Mouse (Mus musculus): Measurements from ENCODE around the gene Zbtb7b. TPM values are rescaled to one million over a fixed set of nuclear protein-coding genes. Genes with fewer than 3 reads are reported as not detected.

Zbtb7b gene
- total and polyA plus RNA-seq, 3 experiments, result 23.3 to 123 (median 34.2) TPM

- Histone ChIP-seq H3K36me3 (replicated peaks) (no peaks in the 10 kb centered on the region), H3K27me3 (ENCODE audit: insufficient read depth, low read length) (peaks cover 68% of the 10 kb centered on the region), H3K4me3 (ENCODE audit: low read depth, low read length) (no peak overlapping the region), H3K9me3 (replicated peaks) (no peaks in the 10 kb centered on the region), H3K4me1 (ENCODE audit: insufficient read depth, low read depth, low read length) (peaks cover 14% of the 10 kb centered on the region)
- TF ChIP-seq TAL1 (conservative IDR thresholded peaks at IDR 0.05; ENCODE audit: low read depth, low read length), result no peak
- no peak for TF ChIP-seq POLR2AphosphoS5 (IDR thresholded peaks at IDR 0.05; ENCODE audit: insufficient replicate concordance, low read depth, low read length)
- TF ChIP-seq GATA2 (IDR thresholded peaks at IDR 0.05; ENCODE audit: borderline replicate concordance, low read depth, low read length), result no peak
- no peak for TF ChIP-seq GATA1 (IDR thresholded peaks at IDR 0.05; ENCODE audit: borderline replicate concordance, low read length)
- no peak for TF ChIP-seq CTCF (IDR thresholded peaks at IDR 0.05; ENCODE audit: low read depth, low read length)
- no peak for ATAC-seq (ENCODE audit: extremely low read depth, insufficient number of reproducible peaks, low FRiP score, poor library complexity, severe bottlenecking)
- no peak for DNase-seq (ENCODE audit: low spot score)
Observed at GRCm38 (mm10) chr3:89356029-89356428, 38.5 kb downstream of the Zbtb7b start.

GRCm38 (mm10) chr3:89355512-89355902 is 39.1 kb downstream of the Zbtb7b start:
- no peak overlapping the region for H3K4me3 ChIP-seq (ENCODE audit: low read depth, low read length)
- no peaks in the 10 kb centered on the region for H3K9me3 ChIP-seq (replicated peaks)
- DNase-seq (ENCODE audit: low spot score) (no peak), ATAC-seq (ENCODE audit: extremely low read depth, insufficient number of reproducible peaks, low FRiP score, poor library complexity, severe bottlenecking) (no peak)
- peaks cover 14% of the 10 kb centered on the region for H3K4me1 ChIP-seq (ENCODE audit: insufficient read depth, low read depth, low read length)
- no peaks in the 10 kb centered on the region for H3K36me3 ChIP-seq (replicated peaks)
- TF ChIP-seq GATA2 (IDR thresholded peaks at IDR 0.05; ENCODE audit: borderline replicate concordance, low read depth, low read length), result no peak
- no peak for TF ChIP-seq POLR2AphosphoS5 (IDR thresholded peaks at IDR 0.05; ENCODE audit: insufficient replicate concordance, low read depth, low read length)
- TF ChIP-seq GATA1 (IDR thresholded peaks at IDR 0.05; ENCODE audit: borderline replicate concordance, low read length), result no peak
- no peak for TF ChIP-seq CTCF (IDR thresholded peaks at IDR 0.05; ENCODE audit: low read depth, low read length)
- TF ChIP-seq TAL1 (conservative IDR thresholded peaks at IDR 0.05; ENCODE audit: low read depth, low read length), result no peak
- peaks cover 69% of the 10 kb centered on the region for H3K27me3 ChIP-seq (ENCODE audit: insufficient read depth, low read length)

GRCm38 (mm10) chr3:89354816-89355511 is 39.6 kb downstream of the Zbtb7b start:
- Histone ChIP-seq H3K4me3 (ENCODE audit: low read depth, low read length) (no peak overlapping the region), H3K27me3 (ENCODE audit: insufficient read depth, low read length) (peaks cover 70% of the 10 kb centered on the region), H3K36me3 (replicated peaks) (no peaks in the 10 kb centered on the region), H3K4me1 (ENCODE audit: insufficient read depth, low read depth, low read length) (peaks cover 17% of the 10 kb centered on the region), H3K9me3 (replicated peaks) (no peaks in the 10 kb centered on the region)
- TF ChIP-seq GATA1 (IDR thresholded peaks at IDR 0.05; ENCODE audit: borderline replicate concordance, low read length) (no peak), CTCF (IDR thresholded peaks at IDR 0.05; ENCODE audit: low read depth, low read length) (peak; percentile 91), TAL1 (conservative IDR thresholded peaks at IDR 0.05; ENCODE audit: low read depth, low read length) (no peak)
- ATAC-seq (ENCODE audit: extremely low read depth, insufficient number of reproducible peaks, low FRiP score, poor library complexity, severe bottlenecking) (no peak), DNase-seq (ENCODE audit: low spot score) (peak; percentile 57)

- TF ChIP-seq POLR2AphosphoS5 (IDR thresholded peaks at IDR 0.05; ENCODE audit: insufficient replicate concordance, low read depth, low read length), result no peak
- no peak for TF ChIP-seq GATA2 (IDR thresholded peaks at IDR 0.05; ENCODE audit: borderline replicate concordance, low read depth, low read length)
- no peak for TF ChIP-seq CTCF (IDR thresholded peaks at IDR 0.05; ENCODE audit: low read depth, low read length)
- no peak for TF ChIP-seq GATA1 (IDR thresholded peaks at IDR 0.05; ENCODE audit: borderline replicate concordance, low read length)
- TF ChIP-seq TAL1 (conservative IDR thresholded peaks at IDR 0.05; ENCODE audit: low read depth, low read length), result no peak
- ATAC-seq (ENCODE audit: extremely low read depth, insufficient number of reproducible peaks, low FRiP score, poor library complexity, severe bottlenecking) (no peak), DNase-seq (ENCODE audit: low spot score) (no peak)
- no peaks in the 10 kb centered on the region for H3K9me3 ChIP-seq (replicated peaks)
- H3K36me3 ChIP-seq (replicated peaks), result no peaks in the 10 kb centered on the region
- no peak overlapping the region for H3K4me3 ChIP-seq (ENCODE audit: low read depth, low read length)
- H3K27me3 ChIP-seq (ENCODE audit: insufficient read depth, low read length), result peaks cover 76% of the 10 kb centered on the region
- peaks cover 19% of the 10 kb centered on the region for H3K4me1 ChIP-seq (ENCODE audit: insufficient read depth, low read depth, low read length)
Observed at GRCm38 (mm10) chr3:89351271-89351670, 43.3 kb downstream of the Zbtb7b start.

- no peak for ATAC-seq (ENCODE audit: extremely low read depth, insufficient number of reproducible peaks, low FRiP score, poor library complexity, severe bottlenecking)
- peaks cover 19% of the 10 kb centered on the region for H3K4me1 ChIP-seq (ENCODE audit: insufficient read depth, low read depth, low read length)
- DNase-seq (ENCODE audit: low spot score), result no peak
- peaks cover 74% of the 10 kb centered on the region for H3K27me3 ChIP-seq (ENCODE audit: insufficient read depth, low read length)
- no peaks in the 10 kb centered on the region for H3K9me3 ChIP-seq (replicated peaks)
- H3K36me3 ChIP-seq (replicated peaks), result no peaks in the 10 kb centered on the region
- peak within 1 kb of the TSS; percentile 31; the same call in 1 of the 2 replicates for H3K4me3 ChIP-seq (ENCODE audit: low read depth, low read length)
- no peak for TF ChIP-seq GATA2 (IDR thresholded peaks at IDR 0.05; ENCODE audit: borderline replicate concordance, low read depth, low read length)
Observed at GRCm38 (mm10) chr3:89349869-89350501, 44.6 kb downstream of the Zbtb7b start, which contains the start of gene Adam15. Adam15 (minus strand) TSS chr3:89349996.

GRCm38 (mm10) chr3:89348911-89349868 is 45.4 kb downstream of the Zbtb7b start:
- Histone ChIP-seq H3K4me3 (ENCODE audit: low read depth, low read length) (peak overlapping the region; percentile 31; the same call in 1 of the 2 replicates), H3K4me1 (ENCODE audit: insufficient read depth, low read depth, low read length) (peaks cover 15% of the 10 kb centered on the region), H3K27me3 (ENCODE audit: insufficient read depth, low read length) (peaks cover 79% of the 10 kb centered on the region), H3K36me3 (replicated peaks) (no peaks in the 10 kb centered on the region), H3K9me3 (replicated peaks) (no peaks in the 10 kb centered on the region)
- no peak for TF ChIP-seq POLR2AphosphoS5 (IDR thresholded peaks at IDR 0.05; ENCODE audit: insufficient replicate concordance, low read depth, low read length)
- no peak for DNase-seq (ENCODE audit: low spot score)
- ATAC-seq (ENCODE audit: extremely low read depth, insufficient number of reproducible peaks, low FRiP score, poor library complexity, severe bottlenecking), result no peak
